Mouse (Mus musculus): ENCODE measurements at regions not wholly inside any gene's neighbourhood (a gene's known extent, or its start where the extent isn't known, plus 50 kb on each side); places are given as distances from the start of the nearest gene placed in this dataset.
A peak's percentile ranks its signal among the peaks of the same experiment; 100 is the strongest.

DNA sequence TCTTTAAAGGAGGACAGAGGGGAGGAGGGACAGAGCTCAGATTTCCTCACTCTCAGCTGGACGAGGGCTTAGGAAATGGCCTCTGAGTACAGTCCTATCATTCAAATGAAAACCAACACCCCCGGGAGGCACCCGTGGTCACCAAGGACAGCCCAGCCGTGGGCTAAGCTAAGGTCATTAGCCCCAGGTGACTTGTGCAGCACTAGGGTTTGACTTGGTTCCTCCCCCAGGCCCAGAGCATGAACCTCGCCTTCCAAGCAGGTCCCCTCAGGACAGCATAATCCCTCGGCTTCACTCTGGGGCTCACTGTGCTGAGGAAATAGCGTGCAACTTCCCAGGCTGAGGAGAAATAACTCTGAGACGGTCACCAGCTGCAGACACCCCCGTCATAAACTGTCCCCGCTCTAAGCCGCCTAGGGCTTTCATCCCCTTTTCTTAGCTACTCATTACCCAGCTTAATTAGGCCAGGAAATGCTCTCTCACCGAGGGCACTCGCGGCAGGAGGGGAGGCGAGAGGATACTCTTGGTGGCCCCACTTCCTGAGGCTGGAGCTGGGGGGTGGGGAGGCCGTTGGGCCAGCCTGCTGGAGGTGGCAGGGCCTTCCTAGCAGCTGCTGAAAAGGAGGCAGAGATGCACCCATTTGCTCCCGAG is 61.0 kb upstream of the Hdhd5 start:
- Histone ChIP-seq H3K9ac (no peak overlapping the region; the same call in 1 of the 2 replicates), H3K4me3 (no peak overlapping the region), H3K36me3 (no peaks in the 10 kb centered on the region), H3K4me2 (replicated peaks) (peak overlapping the region; percentile 30), H3K4me1 (peaks cover 13% of the 10 kb centered on the region), H3K27ac (no peak overlapping the region), H3K9me3 (no peaks in the 10 kb centered on the region), H3K27me3 (replicated peaks) (no peaks in the 10 kb centered on the region)
- 3% methylated on average over 17 of the region's 17 CpGs for WGBS
- peak; percentile 53; the same call in 1 of the 2 replicates for ATAC-seq (ENCODE audit: low FRiP score, low read depth)

DNA sequence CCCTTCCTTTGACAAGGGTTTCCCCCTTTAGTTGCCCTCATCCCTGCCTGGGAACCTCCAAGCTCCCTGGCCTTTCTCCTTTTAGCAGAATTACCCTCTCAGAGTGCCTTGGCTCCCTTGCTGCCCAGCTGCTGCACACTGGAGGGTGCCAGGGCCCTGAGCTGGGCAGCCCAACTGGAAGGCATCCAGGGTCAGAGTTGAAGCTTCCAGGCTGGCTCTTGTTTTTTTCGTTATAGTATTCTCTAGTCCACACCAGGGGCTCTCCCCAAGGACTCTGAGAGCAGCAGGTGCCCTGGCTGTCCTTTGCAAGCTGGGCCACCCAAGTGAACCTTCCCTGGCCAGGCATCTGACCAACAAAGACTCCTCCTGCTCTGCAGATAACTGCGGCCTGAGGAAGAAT is 59.1 kb upstream of the Hdhd5 start:
- Histone ChIP-seq H3K27me3 (replicated peaks) (no peaks in the 10 kb centered on the region), H3K4me3 (no peak overlapping the region), H3K4me2 (replicated peaks) (no peak overlapping the region), H3K4me1 (peaks cover 20% of the 10 kb centered on the region), H3K9me3 (no peaks in the 10 kb centered on the region), H3K27ac (no peak overlapping the region), H3K36me3 (no peaks in the 10 kb centered on the region), H3K9ac (no peak overlapping the region)
- ATAC-seq (ENCODE audit: low FRiP score, low read depth): no peak
- WGBS: 57% methylated on average over 2 of the region's 2 CpGs

DNA sequence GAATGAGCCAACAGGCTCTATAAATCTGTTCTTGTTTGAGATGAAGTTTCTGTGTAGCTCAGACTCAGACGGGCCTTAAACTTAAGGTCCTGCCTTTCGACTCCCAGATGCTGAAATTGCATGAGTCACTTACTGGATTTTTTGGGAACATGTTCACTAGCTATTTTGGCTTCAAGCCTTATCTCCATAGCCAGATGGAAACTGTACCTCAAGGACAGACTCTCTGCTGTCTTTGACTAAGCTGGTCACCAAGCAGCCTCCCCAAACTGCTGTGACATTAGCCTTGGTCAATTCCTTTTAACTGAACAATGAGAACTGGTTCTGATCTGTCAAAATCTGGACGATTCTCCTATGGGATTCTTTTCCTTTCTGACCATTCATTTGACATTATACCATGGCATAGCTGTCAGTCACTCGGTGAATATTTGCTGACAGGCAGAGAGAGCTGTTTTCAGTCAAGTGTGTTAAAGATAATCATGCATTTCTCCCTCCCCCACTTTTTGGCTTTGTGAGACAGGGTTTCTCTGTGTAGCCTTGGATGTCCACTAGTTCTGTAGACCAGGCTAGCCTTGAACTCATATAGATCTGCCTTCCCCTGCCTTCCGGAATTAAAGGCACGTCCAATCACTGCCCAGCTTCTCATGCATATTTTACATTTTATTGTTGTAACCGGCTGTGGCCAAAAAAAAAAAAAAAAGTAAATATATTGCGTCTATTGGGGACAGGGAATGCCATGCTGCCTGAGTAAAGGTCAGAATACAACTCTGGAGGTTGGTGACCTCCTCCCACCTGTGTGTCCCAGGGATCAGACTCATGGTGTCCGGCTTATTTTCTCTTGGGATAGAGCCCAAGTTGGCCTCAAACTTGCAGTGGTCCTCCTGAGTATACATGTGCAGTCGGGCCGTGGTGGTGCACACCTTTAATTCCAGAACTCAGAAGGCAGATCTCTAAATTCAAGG is 57.9 kb upstream of the Hdhd5 start:
- H3K4me1 ChIP-seq: peaks cover 22% of the 10 kb centered on the region

DNA sequence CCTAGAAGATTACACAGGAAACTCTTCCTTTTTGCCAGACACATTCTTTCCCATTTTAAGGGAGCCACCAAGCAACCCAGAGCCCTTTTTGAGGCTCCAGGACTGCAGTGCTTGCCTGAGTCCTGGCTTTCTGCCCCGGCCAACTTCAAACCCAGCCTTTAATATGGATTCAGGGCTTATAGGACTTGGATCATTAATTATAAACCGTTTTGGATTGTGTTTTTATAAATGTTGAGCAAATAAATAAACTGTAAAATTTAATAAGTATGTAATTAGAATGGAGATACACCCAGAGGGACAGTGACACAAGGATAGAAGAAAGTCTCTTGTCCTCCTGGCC is 54.8 kb upstream of the Hdhd5 start:
- no peak overlapping the region; the same call in 1 of the 2 replicates for H3K4me2 ChIP-seq (replicated peaks)
- H3K9ac ChIP-seq: no peak overlapping the region
- H3K4me1 ChIP-seq: peaks cover 15% of the 10 kb centered on the region
- H3K27me3 ChIP-seq (replicated peaks): no peaks in the 10 kb centered on the region
- ATAC-seq (ENCODE audit: low FRiP score, low read depth): no peak
- no peaks in the 10 kb centered on the region for H3K36me3 ChIP-seq
- H3K9me3 ChIP-seq: no peaks in the 10 kb centered on the region
- 60% methylated on average over 2 of the region's 2 CpGs for WGBS
- peak overlapping the region; percentile 11; the same call in 1 of the 2 replicates for H3K27ac ChIP-seq
- H3K4me3 ChIP-seq: no peak overlapping the region

More for the DNA sequence above, 57.9 kb upstream of the Hdhd5 start:
- ATAC-seq (ENCODE audit: low FRiP score, low read depth): no peak
- Histone ChIP-seq H3K4me3 (no peak overlapping the region), H3K27ac (no peak overlapping the region), H3K27me3 (replicated peaks) (no peaks in the 10 kb centered on the region), H3K9ac (no peak overlapping the region), H3K4me2 (replicated peaks) (no peak overlapping the region), H3K9me3 (no peaks in the 10 kb centered on the region), H3K36me3 (no peaks in the 10 kb centered on the region)
- WGBS: 87% methylated on average over 11 of the region's 11 CpGs

DNA sequence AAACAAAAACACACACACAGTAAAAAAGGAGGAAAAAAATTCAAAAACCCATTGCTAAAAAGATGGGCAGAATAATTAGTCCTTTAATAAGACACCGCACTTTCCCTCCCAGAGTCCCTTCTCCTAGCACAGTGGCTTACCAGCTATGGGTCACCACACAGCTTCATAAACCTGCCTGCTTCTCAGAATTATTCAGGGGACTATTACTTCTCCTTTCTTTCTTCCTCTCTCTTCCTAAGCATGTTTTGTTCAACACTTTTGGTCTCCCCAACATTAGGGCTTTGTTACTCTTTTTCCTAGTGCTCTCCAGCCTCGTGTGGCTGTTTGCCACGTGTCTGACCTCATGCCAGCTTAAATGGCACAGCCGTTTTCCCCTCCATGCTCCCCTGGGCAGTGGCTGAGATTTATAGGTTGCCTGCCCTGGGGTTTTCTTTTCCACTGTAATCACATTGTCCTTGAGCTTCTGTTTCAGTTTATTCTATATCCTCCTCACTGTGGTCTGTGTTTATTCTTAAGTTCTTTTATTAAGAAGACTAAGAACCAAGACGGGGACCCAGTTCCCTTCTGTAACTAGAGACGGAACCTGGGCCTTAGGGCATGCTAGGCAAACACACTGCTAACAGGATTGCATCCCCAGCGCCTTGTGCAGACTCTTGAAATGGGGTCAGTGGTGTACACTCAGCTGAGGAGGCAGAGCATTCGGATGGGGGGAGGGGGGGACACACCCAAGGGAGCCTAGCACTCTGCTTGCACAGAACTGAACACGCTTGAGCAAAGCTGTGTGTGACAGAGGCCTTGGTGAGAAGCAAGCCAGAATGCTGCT is 54.2 kb upstream of the Hdhd5 start:
- ATAC-seq (ENCODE audit: low FRiP score, low read depth): 0 out of 2 replicates have a peak, but pooled peaks have one; percentile 56
- Histone ChIP-seq H3K4me2 (replicated peaks) (no peak overlapping the region; the same call in 1 of the 2 replicates), H3K9ac (no peak overlapping the region), H3K36me3 (no peaks in the 10 kb centered on the region), H3K27me3 (replicated peaks) (no peaks in the 10 kb centered on the region), H3K4me3 (no peak overlapping the region), H3K27ac (peak overlapping the region; percentile 11; the same call in 1 of the 2 replicates), H3K4me1 (peaks cover 20% of the 10 kb centered on the region), H3K9me3 (no peaks in the 10 kb centered on the region)
- 30% methylated on average over 9 of the region's 9 CpGs for WGBS

DNA sequence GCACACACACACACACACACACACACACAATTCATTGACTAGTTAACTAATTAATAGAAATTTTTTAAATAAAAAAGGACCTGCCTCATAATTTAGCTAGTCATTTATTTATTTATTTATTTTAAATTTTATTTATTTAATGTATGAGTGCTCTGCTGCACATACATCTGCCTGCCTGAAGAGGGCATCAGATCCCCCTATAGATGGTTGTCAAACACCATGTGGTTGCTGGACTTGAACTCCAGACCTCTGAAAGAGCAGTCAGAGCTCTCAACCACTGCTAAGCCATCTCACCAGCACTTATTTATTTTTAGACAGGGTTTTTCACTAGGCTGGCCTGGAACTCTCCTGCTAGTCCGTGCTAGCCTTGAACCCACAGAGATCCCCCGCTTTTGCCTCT is 50.6 kb upstream of the Hdhd5 start:
- Histone ChIP-seq H3K36me3 (no peaks in the 10 kb centered on the region), H3K27ac (0 out of 2 replicates have a peak overlapping the region, but pooled peaks have one; percentile 38), H3K9ac (no peak overlapping the region), H3K27me3 (replicated peaks) (no peaks in the 10 kb centered on the region), H3K4me3 (no peak overlapping the region), H3K9me3 (no peaks in the 10 kb centered on the region), H3K4me2 (replicated peaks) (no peak overlapping the region), H3K4me1 (peaks cover 40% of the 10 kb centered on the region)
- ATAC-seq (ENCODE audit: low FRiP score, low read depth): no peak
- 96% methylated on average over 2 of the region's 2 CpGs for WGBS
